Mouse (Mus musculus): Measurements from ENCODE around the gene Iqgap2.

DNA sequence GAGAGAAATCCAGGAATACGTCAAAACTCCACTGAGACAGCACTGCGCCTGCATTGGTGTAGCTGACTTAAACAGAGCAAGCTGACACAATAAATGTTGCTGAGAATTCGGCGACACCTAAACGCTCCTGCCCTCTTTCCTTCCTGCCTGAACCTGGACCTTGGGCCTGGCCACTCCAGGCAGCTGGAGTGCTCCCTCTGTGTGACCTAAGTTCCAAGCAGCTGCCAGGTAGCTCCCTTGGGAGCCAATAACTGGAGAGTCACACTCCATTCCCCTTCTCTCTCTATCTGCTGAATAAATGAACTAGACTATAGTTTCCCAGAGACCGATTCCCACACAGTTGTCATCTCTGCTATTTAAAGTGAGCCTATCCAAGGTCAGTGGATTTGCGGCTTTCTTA lies 111.7 kb downstream of the Iqgap2 start:
- TF ChIP-seq EP300 (optimal IDR thresholded peaks at IDR 0.05) (no peak), CTCF (IDR thresholded peaks at IDR 0.05; ENCODE audit: low read depth) (no peak)
